17 mouse cellular contexts compared by ENCODE assay signal in genomic region chr5:117810930-117811329, GRCm38 (mm10). TPM values are rescaled to one million over a fixed set of nuclear protein-coding genes. Genes with fewer than 3 reads are reported as not detected.
"Had no signal": no experiment of that assay in that cellular context is flagged by ENCODE, and none has a peak within 500 bp of the region (broad histone marks: within the 10 kb centered on the region; RNA-seq: fewer than 3 reads in every experiment).

No protein-coding gene starts in this region.

- H3K4me2 ChIP-seq: neural tube, embryonic 13.5 days; neural tube, embryonic 15.5 days; stomach, embryonic 15.5 days had no signal

- H3K9ac ChIP-seq: neural tube, embryonic 13.5 days; neural tube, embryonic 15.5 days; stomach, embryonic 15.5 days had no signal

- H3K4me1 ChIP-seq: neural tube, embryonic 13.5 days; neural tube, embryonic 15.5 days; stomach, embryonic 15.5 days had no signal

- H3K27me3 ChIP-seq: neural tube, embryonic 13.5 days; neural tube, embryonic 15.5 days; stomach, embryonic 15.5 days had no signal

- H3K36me3 ChIP-seq: neural tube, embryonic 13.5 days; neural tube, embryonic 15.5 days; stomach, embryonic 15.5 days had no signal

- H3K9me3 ChIP-seq: neural tube, embryonic 13.5 days; neural tube, embryonic 15.5 days; stomach, embryonic 15.5 days had no signal

- DNase-seq: retina, postnatal 1 day; right cerebral cortex, adult 18-20 months; right cerebral cortex, postnatal 14 days; right cerebral cortex, postnatal 25 days; right cerebral cortex, postnatal 4 days; spleen, adult 18-20 months; thymus, adult 18-20 months; thymus, adult 2 months; thymus, postnatal 14 days; thymus, postnatal 25 days; thymus, postnatal 36 days; thymus, postnatal 4 days had no signal

- H3K4me3 ChIP-seq: neural tube, embryonic 13.5 days; neural tube, embryonic 15.5 days; stomach, embryonic 15.5 days had no signal

- H3K27ac ChIP-seq: neural tube, embryonic 13.5 days; neural tube, embryonic 15.5 days; stomach, embryonic 15.5 days; stomach, postnatal 0 days had no signal

RNA-seq across cellular contexts. Expression of gene Nos1, which starts 30.1 kb away (rescaled TPM):
- total RNA-seq: neutrophil, adult 5-6 weeks had no signal
